In genomic region chr8:107510204-107510603, GRCm38 (mm10) we compare ENCODE assay signal across 27 mouse cellular contexts.
DNase-seq lines count a peak whose midpoint lies in the region; ATAC-seq and TF ChIP-seq lines count a peak whose summit lies in the region.
"Had no signal": no experiment of that assay in that cellular context is flagged by ENCODE, and none has a peak within 500 bp of the region (broad histone marks: within the 10 kb centered on the region; RNA-seq: fewer than 3 reads in every experiment).

No protein-coding gene starts in this region.

- no peak overlapping the region for H3K4me3 ChIP-seq in embryonic facial prominence, embryonic 14.5 days (ENCODE audit: low read depth, low read length)
- H3K4me3 ChIP-seq in limb, embryonic 14.5 days (replicated peaks; ENCODE audit: low read length), result no peak overlapping the region
- H3K4me3 ChIP-seq: embryonic facial prominence, embryonic 15.5 days; gastrocnemius, adult 2 months; heart, embryonic 12.5 days; heart, embryonic 15.5 days had no signal

- no peak overlapping the region for H3K9ac ChIP-seq in embryonic facial prominence, embryonic 14.5 days (ENCODE audit: low read depth, low read length)
- no peak overlapping the region for H3K9ac ChIP-seq in limb, embryonic 14.5 days (ENCODE audit: low read depth, low read length, severe bottlenecking)
- H3K9ac ChIP-seq: embryonic facial prominence, embryonic 15.5 days; forebrain, postnatal 0 days; heart, embryonic 12.5 days; heart, embryonic 15.5 days; hindbrain, embryonic 14.5 days had no signal

- H3K9me3 ChIP-seq in embryonic facial prominence, embryonic 14.5 days (ENCODE audit: control insufficient read depth, low read length), result no peaks in the 10 kb centered on the region
- H3K9me3 ChIP-seq in limb, embryonic 14.5 days (ENCODE audit: control insufficient read depth, low read length), result no peaks in the 10 kb centered on the region
- H3K9me3 ChIP-seq: embryonic facial prominence, embryonic 15.5 days; G1E; heart, embryonic 12.5 days; heart, embryonic 15.5 days had no signal

- WGBS in embryonic facial prominence, embryonic 14.5 days, result 91% methylated on average over 5 of the region's 5 CpGs
- WGBS in limb, embryonic 14.5 days, result 92% methylated on average over 5 of the region's 5 CpGs

- peaks cover 10% of the 10 kb centered on the region for H3K36me3 ChIP-seq in embryonic facial prominence, embryonic 14.5 days (ENCODE audit: control insufficient read depth, insufficient read depth, low read length)
- no peaks in the 10 kb centered on the region; the same call in 1 of the 2 replicates for H3K36me3 ChIP-seq in limb, embryonic 14.5 days (ENCODE audit: control insufficient read depth, insufficient read depth, low read length)
- H3K36me3 ChIP-seq: heart, embryonic 15.5 days had no signal

- intact Hi-C loops in heart, postnatal 36 days (cut with DNase I), result no loop called here
- intact Hi-C loops in left cerebral cortex, postnatal 25 days (cut with DNase I), result no loop called here

- H3K4me2 ChIP-seq in embryonic facial prominence, embryonic 14.5 days (ENCODE audit: low read depth, low read length), result no peak overlapping the region
- H3K4me2 ChIP-seq in limb, embryonic 14.5 days (replicated peaks; ENCODE audit: low read depth, low read length, severe bottlenecking), result no peak overlapping the region
- H3K4me2 ChIP-seq: embryonic facial prominence, embryonic 15.5 days; heart, embryonic 12.5 days; heart, embryonic 15.5 days; hindbrain, embryonic 14.5 days had no signal

- H3K27me3 ChIP-seq in embryonic facial prominence, embryonic 14.5 days (replicated peaks; ENCODE audit: control insufficient read depth, insufficient read depth, low read length), result no peaks in the 10 kb centered on the region
- H3K27me3 ChIP-seq in limb, embryonic 14.5 days (ENCODE audit: control insufficient read depth, insufficient read depth, low read length), result no peaks in the 10 kb centered on the region
- H3K27me3 ChIP-seq: CH12.LX; embryonic facial prominence, embryonic 15.5 days; heart, embryonic 12.5 days; heart, embryonic 15.5 days; Patski had no signal

- peak; percentile 61 for DNase-seq in heart, adult 11 months
- DNase-seq in heart, postnatal 36 days, result no peak
- DNase-seq in embryonic facial prominence, embryonic 14.5 days (ENCODE audit: low spot score), result no peak
- no peak for DNase-seq in limb, embryonic 14.5 days (ENCODE audit: low spot score)
- no peak for DNase-seq in left cerebral cortex, postnatal 25 days (ENCODE audit: low spot score in 2 of 2)
- DNase-seq in cerebellum, postnatal 14 days, result no peak
- DNase-seq: adrenal gland, postnatal 10 days; adrenal gland, postnatal 36 days; B cell, adult 2 months; cerebellum, adult 18-20 months; cerebellum, adult 9-10 months; cerebellum, postnatal 25 days; forebrain, postnatal 0 days; gastrocnemius, adult 2 months; gastrocnemius, postnatal 14 days; heart, postnatal 10 days; heart, postnatal 4 days had no signal

- ATAC-seq in embryonic facial prominence, embryonic 14.5 days (ENCODE audit: low read depth), result no peak
- ATAC-seq in limb, embryonic 14.5 days (ENCODE audit: low FRiP score, low read depth), result no peak
- peak; percentile 66 for ATAC-seq in megakaryocyte-erythroid progenitor cell, adult 5-6 weeks (replicated peaks; ENCODE audit: low FRiP score, low TSS enrichment, poor library complexity, severe bottlenecking)
- ATAC-seq: forebrain, embryonic 14.5 days; forebrain, postnatal 0 days; hindbrain, postnatal 0 days; Patski had no signal

- H3K27ac ChIP-seq in embryonic facial prominence, embryonic 14.5 days (replicated peaks; ENCODE audit: low read depth, low read length), result 0 out of 2 replicates have a peak overlapping the region, but pooled peaks have one; percentile 63
- H3K27ac ChIP-seq in limb, embryonic 14.5 days (replicated peaks; ENCODE audit: low read depth, low read length), result peak overlapping the region; percentile 66; the same call in 1 of the 2 replicates
- H3K27ac ChIP-seq: embryonic facial prominence, embryonic 15.5 days; gastrocnemius, adult 2 months; heart, embryonic 15.5 days; hindbrain, embryonic 14.5 days; hindbrain, postnatal 0 days had no signal

- peaks cover 7% of the 10 kb centered on the region; the same call in 1 of the 2 replicates for H3K4me1 ChIP-seq in embryonic facial prominence, embryonic 14.5 days (ENCODE audit: control insufficient read depth, insufficient read depth, low read length)
- H3K4me1 ChIP-seq in limb, embryonic 14.5 days (ENCODE audit: control insufficient read depth, insufficient read depth, low read length), result peaks cover 11% of the 10 kb centered on the region

- no peak for TF ChIP-seq POLR2A in limb, embryonic 14.5 days (IDR thresholded peaks at IDR 0.05; ENCODE audit: borderline replicate concordance, extremely low read depth, insufficient read depth, insufficient read length)
